Mouse (Mus musculus): ENCODE data around the gene Rsu1.
A peak's percentile ranks its signal among the peaks of the same experiment; 100 is the strongest.

Gene Rsu1

GRCm38 (mm10) chr2:13271165-13271957 is at the start of gene Rsu1:
Gene Rsu1 (minus strand): TSS chr2:13271415.
- DNase-seq (ENCODE audit: low read depth, low spot score), result peak; percentile 96

- no peak for DNase-seq (ENCODE audit: low read depth, low spot score)
Measured at GRCm38 (mm10) chr2:13303376-13303775, 32.2 kb upstream of the Rsu1 start.

DNA sequence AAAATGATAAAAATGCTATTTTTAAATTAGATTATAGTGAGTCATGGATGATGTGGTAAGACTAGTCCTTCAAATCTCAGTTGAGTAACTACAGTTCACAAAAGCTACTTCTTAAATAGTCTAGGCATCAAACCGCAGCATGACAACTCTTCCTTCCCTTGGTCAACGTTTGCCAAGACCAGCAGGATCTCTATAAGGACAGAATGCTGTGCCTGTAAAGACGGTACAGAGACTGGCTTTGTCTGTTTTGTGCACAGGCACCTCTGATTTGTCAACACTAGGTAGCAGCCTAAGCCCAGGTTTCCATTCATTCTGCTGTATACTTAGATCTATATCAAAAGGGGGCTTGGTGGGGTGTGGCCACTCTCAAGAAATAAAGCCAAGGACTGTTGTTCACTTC is 27.8 kb upstream of the Rsu1 start:
- DNase-seq (ENCODE audit: low read depth, low spot score), result peak; percentile 6

DNA sequence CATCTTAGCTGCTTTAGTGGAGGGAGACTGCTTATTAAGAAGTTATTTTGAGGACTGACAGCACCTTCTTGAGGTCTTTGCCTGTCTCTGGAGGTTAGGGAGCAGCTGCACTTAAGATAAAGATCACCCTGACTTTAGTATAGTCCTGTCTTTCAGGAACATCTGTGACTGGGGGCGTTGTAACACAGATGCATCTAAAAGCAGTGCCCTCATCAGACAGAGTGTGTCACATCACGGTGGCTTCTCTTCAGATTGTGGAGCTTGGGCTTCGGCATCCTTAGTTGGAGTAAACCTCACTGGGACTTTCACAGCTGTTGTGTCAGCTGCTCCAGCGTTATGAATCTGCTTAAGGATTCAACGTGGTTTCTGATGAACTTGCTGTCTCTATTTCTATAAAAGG is 26.5 kb upstream of the Rsu1 start:
- no peak for DNase-seq (ENCODE audit: low read depth, low spot score)

DNA sequence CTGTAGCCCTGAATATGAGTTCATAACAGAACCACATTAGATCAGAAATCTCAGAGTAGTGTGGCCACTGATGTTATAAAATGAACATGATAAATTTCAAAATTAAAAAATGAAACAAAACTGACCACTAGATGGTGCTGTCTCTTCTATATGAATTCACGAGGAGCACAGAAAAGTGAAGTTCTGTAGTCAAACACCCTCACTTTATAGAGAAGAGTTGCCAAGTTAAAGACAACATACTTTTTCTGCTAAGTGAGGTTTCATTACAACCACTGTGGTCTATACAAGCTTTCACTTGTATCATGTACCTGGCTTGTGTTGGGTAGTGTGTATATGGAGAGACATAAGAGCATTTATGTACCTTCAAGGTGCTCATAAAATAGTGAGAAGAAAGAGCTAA is 19.4 kb upstream of the Rsu1 start:
- peak; percentile 49 for DNase-seq (ENCODE audit: low read depth, low spot score)

GRCm38 (mm10) chr2:13290070-13290469 is 18.9 kb upstream of the Rsu1 start:
- DNase-seq (ENCODE audit: low read depth, low spot score), result no peak

GRCm38 (mm10) chr2:13278114-13278862 is 7.1 kb upstream of the Rsu1 start:
- DNase-seq (ENCODE audit: low read depth, low spot score), result peak; percentile 55

- peak; percentile 31 for DNase-seq (ENCODE audit: low read depth, low spot score)
Measured at GRCm38 (mm10) chr2:13275874-13276273, 4.7 kb upstream of the Rsu1 start.

DNA sequence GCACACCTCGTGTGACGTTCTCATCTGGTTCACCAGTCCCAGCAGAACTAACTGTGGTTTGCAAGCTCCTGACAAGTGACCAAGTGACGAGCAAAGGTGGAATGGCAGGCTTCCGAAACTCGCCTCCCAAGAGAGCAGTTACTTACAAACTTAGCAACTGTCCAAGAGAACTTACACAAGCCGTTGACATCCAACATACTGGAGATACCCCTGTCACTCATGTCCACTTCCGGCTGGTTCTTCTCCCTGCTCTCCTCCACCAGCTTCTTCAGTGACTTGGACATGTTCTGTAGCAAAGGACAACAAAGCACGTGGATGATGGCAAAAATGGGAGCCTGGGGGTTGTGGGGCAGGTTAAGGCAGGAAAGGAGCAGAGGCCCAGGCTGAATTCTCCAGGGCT is 479 bp downstream of the Rsu1 start:
- no peak for DNase-seq (ENCODE audit: low read depth, low spot score)

DNA sequence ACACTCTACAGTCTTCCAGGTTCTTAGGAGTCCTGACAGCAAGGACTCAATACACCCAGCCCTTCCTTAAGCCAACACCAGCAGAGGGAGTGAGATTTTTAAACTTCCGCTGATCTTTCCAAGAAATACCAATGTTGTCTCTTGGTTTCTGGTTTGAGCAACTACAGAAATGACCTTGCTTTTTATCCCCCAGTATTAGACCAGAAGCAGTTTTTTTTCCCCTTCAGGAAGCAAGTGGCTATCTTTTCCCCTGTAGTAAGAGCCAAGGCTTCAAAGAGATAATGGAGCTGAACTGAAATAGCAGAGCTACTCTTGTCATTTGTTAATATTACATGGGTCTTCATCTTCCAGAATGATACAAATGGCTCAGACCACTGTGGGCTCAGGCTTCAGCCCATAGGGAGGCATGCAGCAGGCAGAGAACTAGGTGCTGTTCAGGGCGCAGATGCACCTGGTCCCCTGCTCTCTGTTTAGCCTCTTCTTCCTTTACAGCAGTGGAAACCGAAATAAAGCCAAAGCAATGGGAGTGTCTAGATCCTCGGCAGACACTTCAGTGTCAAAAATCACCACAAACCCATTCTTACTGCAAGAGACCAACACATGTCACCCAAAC is 2.4 kb downstream of the Rsu1 start:
- no peak for DNase-seq (ENCODE audit: low read depth, low spot score)

DNA sequence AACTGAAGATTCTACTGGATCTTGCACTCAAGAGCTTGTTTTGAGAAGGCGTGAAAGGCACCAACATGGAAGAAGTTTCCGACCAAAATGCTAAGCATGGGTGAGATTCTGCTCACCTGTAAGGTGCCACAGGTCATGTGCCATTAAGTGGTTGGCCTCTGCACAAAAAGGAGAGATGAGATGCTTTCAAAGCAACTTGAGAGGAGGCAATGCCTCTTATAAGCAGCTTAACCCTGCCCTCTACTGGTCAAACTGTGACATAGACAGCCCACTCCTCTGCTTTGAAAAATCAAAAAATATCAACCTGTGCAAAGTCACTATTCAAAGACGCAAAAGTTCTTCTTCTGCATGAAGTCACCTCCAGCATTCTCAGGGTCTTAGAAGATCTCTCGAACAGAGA is 6.3 kb downstream of the Rsu1 start:
- peak; percentile 58 for DNase-seq (ENCODE audit: low read depth, low spot score)

GRCm38 (mm10) chr2:13263150-13263549 is 8.1 kb downstream of the Rsu1 start:
- DNase-seq (ENCODE audit: low read depth, low spot score), result no peak

- DNase-seq (ENCODE audit: low read depth, low spot score), result no peak
Measured at GRCm38 (mm10) chr2:13258606-13259005, 12.6 kb downstream of the Rsu1 start.

- no peak for DNase-seq (ENCODE audit: low read depth, low spot score)
Measured at GRCm38 (mm10) chr2:13240711-13241110, 30.5 kb downstream of the Rsu1 start.

GRCm38 (mm10) chr2:13237140-13237901 is 33.9 kb downstream of the Rsu1 start:
- peak; percentile 58 for DNase-seq (ENCODE audit: low read depth, low spot score)

DNA sequence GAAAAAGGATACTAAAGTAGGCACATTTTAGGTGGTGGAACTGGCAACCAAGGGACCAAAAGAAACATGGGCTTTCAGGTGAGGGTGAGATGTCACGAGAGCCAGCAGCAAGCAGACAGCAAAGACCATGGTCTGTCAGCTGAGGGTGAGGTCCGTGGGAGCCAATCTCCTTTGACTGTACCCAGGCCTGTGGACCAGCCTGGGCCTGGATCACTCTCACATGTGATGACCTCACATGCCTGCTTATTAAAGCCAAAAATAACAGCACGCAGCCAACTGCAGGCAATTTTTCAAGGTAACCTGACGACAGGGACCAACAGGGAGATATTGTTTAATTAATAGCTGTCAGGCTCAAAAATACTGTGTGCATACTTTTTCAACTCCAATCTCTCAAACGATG is 35.5 kb downstream of the Rsu1 start:
- DNase-seq (ENCODE audit: low read depth, low spot score), result no peak

DNA sequence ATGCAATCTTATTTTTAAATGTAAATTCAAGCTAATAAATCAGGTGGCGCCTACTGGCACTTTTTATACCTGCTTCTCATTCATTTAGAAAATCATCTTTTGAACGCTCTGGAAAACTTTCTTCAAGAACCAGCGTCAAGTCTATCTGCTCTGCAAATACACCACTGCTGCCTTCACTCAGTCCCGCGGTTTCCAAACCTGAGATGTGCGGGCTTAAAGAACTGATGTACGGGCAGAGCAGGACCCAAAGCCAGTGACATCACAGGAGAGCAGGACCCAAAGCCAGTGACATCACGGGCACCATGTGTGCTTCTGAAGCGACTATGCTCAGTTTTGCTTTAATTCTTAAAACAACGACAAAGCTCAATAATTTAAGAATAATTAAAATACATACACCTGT is 36.4 kb downstream of the Rsu1 start:
- DNase-seq (ENCODE audit: low read depth, low spot score), result no peak

DNA sequence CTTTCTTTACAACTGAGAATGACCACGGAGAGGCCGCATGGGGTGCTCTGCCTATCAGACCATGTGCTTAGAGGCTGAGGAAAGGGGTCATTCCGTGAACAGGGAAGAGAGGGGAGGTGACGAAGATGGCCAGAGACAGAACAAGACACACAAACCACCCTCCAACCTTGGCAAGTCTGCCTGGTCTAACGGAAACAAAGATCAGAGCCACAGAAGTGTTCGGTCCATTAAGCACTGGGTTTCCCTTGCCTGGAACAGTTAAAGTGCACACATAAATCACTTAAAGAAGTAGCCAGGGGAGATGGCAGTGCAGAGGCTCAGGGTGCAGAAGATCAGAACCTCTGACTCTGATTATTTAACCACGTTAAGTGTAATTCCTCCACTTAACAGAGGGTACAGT is 37.3 kb downstream of the Rsu1 start:
- peak; percentile 38 for DNase-seq (ENCODE audit: low read depth, low spot score)

DNA sequence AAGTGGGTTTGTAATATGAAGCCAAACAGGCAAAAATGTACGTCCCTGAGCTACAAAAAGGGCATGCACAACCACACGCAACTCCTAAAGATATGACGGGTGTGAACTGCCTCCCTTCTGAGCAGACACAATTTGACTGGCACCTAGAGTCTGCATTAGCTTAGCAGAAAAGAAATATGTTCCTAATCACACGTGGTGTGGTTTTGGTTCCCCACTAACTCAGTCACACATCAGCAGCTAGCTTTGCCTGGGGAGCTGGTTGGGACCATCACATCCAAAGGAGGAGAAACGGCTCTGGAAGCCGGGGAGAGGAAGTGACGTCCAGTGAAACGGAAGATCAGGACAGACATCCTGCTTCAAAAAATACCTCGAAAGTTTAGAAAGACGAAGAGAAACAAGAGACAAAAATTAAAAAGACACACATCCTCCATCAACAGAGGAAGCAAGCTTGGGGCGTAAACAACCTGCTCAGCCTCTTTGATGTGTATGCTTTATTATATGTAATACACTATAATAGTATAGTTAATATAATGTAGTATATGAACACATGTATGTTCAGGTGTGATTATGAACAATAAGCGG is 37.9 kb downstream of the Rsu1 start:
- DNase-seq (ENCODE audit: low read depth, low spot score), result peak; percentile 38

GRCm38 (mm10) chr2:13232305-13232704 is 38.9 kb downstream of the Rsu1 start:
- DNase-seq (ENCODE audit: low read depth, low spot score), result no peak

DNA sequence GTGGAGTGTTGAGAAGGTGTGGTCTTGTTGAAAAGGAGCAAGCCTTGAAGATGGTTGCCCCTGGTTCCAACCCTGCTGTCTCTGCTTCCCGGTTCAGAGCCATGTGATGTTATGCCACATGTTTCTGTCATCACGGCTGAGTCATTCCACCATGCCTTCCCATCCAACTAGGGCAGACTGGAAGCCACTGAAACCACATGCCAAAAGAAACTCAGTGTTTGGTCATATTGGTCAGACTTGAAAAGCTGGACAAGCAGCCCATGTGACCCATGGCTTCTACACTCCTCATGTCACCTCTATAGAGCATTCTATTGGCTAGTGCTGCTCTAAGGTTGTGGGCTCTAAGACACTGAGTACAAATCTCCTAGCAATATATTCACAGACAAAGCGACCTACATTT is 41.5 kb downstream of the Rsu1 start:
- DNase-seq (ENCODE audit: low read depth, low spot score), result no peak

GRCm38 (mm10) chr2:13226031-13226430 is 45.2 kb downstream of the Rsu1 start:
- no peak for DNase-seq (ENCODE audit: low read depth, low spot score)
